Mouse (Mus musculus): ENCODE measurements around the gene Foxp1. TPM values are rescaled to one million over a fixed set of nuclear protein-coding genes. Genes with fewer than 3 reads are reported as not detected.

Foxp1 gene
- polyA plus RNA-seq, 2 experiments: 101 to 166 TPM

DNA sequence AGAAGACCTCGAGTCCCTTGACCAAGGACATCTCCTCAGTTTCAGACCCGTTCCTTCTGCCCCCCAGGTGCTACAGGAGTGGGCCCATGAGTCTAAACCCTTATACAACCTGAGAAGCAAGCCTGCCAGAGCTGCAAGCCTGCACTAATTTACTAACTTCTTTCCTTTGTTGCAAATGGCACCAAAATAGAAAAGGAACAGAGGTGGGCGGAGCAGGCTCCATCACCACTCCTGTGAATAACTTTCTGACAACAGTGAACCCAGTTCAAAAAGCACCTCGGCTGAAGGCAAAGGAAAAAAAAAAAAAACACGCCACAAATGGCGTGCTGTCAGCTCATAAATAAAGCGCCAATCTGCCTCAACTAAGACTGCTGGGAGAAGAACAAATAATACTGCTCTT is 81.4 kb downstream of the Foxp1 start:
- 52% methylated on average over 7 of the region's 7 CpGs for WGBS
- Histone ChIP-seq H3K4me2 (replicated peaks; ENCODE audit: low read depth, low read length, severe bottlenecking) (no peak overlapping the region), H3K9ac (ENCODE audit: low read depth, low read length, severe bottlenecking) (no peak overlapping the region), H3K4me3 (replicated peaks; ENCODE audit: low read length) (no peak overlapping the region), H3K9me3 (ENCODE audit: control insufficient read depth, low read length) (no peaks in the 10 kb centered on the region), H3K4me1 (ENCODE audit: control insufficient read depth, insufficient read depth, low read length) (peaks cover 30% of the 10 kb centered on the region), H3K27ac (replicated peaks; ENCODE audit: low read depth, low read length) (no peak overlapping the region), H3K36me3 (ENCODE audit: control insufficient read depth, insufficient read depth, low read length) (peaks cover 2% of the 10 kb centered on the region; the same call in 1 of the 2 replicates), H3K27me3 (ENCODE audit: control insufficient read depth, insufficient read depth, low read length) (no peaks in the 10 kb centered on the region)
- no peak for DNase-seq (ENCODE audit: low spot score)
- ATAC-seq (ENCODE audit: low FRiP score, low read depth): no peak
- no peak for TF ChIP-seq POLR2A (IDR thresholded peaks at IDR 0.05; ENCODE audit: borderline replicate concordance, extremely low read depth, insufficient read depth, insufficient read length)

GRCm38 (mm10) chr6:99440606-99441005 is 81.9 kb downstream of the Foxp1 start:
- Histone ChIP-seq H3K4me1 (ENCODE audit: control insufficient read depth, insufficient read depth, low read length) (peaks cover 30% of the 10 kb centered on the region), H3K9ac (ENCODE audit: low read depth, low read length, severe bottlenecking) (no peak overlapping the region), H3K4me2 (replicated peaks; ENCODE audit: low read depth, low read length, severe bottlenecking) (no peak overlapping the region), H3K27me3 (ENCODE audit: control insufficient read depth, insufficient read depth, low read length) (no peaks in the 10 kb centered on the region), H3K36me3 (ENCODE audit: control insufficient read depth, insufficient read depth, low read length) (peaks cover 2% of the 10 kb centered on the region; the same call in 1 of the 2 replicates), H3K9me3 (ENCODE audit: control insufficient read depth, low read length) (no peaks in the 10 kb centered on the region), H3K4me3 (replicated peaks; ENCODE audit: low read length) (no peak overlapping the region), H3K27ac (replicated peaks; ENCODE audit: low read depth, low read length) (no peak overlapping the region)
- ATAC-seq (ENCODE audit: low FRiP score, low read depth): no peak
- no peak for TF ChIP-seq POLR2A (IDR thresholded peaks at IDR 0.05; ENCODE audit: borderline replicate concordance, extremely low read depth, insufficient read depth, insufficient read length)
- DNase-seq (ENCODE audit: low spot score): no peak
- 84% methylated on average over 2 of the region's 2 CpGs for WGBS

DNA sequence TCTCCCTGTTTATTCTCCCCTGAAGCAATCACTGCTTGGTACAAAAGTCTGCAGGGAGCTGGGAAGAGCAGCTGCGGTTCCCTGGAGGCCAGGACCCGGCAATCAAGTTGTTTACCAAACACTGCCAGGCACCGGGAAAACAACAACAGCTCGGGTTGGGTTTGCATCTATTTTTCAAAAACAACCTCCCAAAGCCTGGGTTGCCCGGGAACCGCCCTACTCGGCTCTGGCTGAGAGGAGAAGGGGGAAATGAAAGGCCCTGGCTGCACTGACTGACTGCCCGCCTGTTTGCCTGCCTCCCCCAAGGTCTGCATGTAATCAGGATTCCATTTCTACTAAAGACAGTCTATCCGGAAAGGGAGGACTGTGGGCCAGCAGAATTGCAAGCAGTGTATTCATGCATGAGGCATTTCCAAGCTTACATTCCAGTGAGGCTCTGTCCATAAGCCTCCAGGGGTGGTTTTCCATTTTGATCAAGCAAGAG is 82.6 kb downstream of the Foxp1 start:
- no peak for TF ChIP-seq POLR2A (IDR thresholded peaks at IDR 0.05; ENCODE audit: borderline replicate concordance, extremely low read depth, insufficient read depth, insufficient read length)
- ATAC-seq (ENCODE audit: low FRiP score, low read depth) (peak; percentile 47; the same call in 1 of the 2 replicates), DNase-seq (ENCODE audit: low spot score) (peak; percentile 47)
- WGBS: 4% methylated on average over 9 of the region's 9 CpGs
- Histone ChIP-seq H3K4me3 (replicated peaks; ENCODE audit: low read length) (no peak overlapping the region), H3K27ac (replicated peaks; ENCODE audit: low read depth, low read length) (peak overlapping the region; percentile 27; the same call in 1 of the 2 replicates), H3K4me1 (ENCODE audit: control insufficient read depth, insufficient read depth, low read length) (peaks cover 30% of the 10 kb centered on the region), H3K4me2 (replicated peaks; ENCODE audit: low read depth, low read length, severe bottlenecking) (peak overlapping the region; percentile 15; the same call in 1 of the 2 replicates), H3K27me3 (ENCODE audit: control insufficient read depth, insufficient read depth, low read length) (no peaks in the 10 kb centered on the region), H3K36me3 (ENCODE audit: control insufficient read depth, insufficient read depth, low read length) (peaks cover 4% of the 10 kb centered on the region; the same call in 1 of the 2 replicates), H3K9me3 (ENCODE audit: control insufficient read depth, low read length) (no peaks in the 10 kb centered on the region), H3K9ac (ENCODE audit: low read depth, low read length, severe bottlenecking) (no peak overlapping the region)

- WGBS: 18% methylated on average over 9 of the region's 9 CpGs
- ATAC-seq (ENCODE audit: low FRiP score, low read depth) (no peak), DNase-seq (ENCODE audit: low spot score) (no peak)
- Histone ChIP-seq H3K27me3 (ENCODE audit: control insufficient read depth, insufficient read depth, low read length) (no peaks in the 10 kb centered on the region), H3K9me3 (ENCODE audit: control insufficient read depth, low read length) (no peaks in the 10 kb centered on the region), H3K4me3 (replicated peaks; ENCODE audit: low read length) (no peak overlapping the region), H3K9ac (ENCODE audit: low read depth, low read length, severe bottlenecking) (no peak overlapping the region), H3K4me1 (ENCODE audit: control insufficient read depth, insufficient read depth, low read length) (peaks cover 30% of the 10 kb centered on the region), H3K4me2 (replicated peaks; ENCODE audit: low read depth, low read length, severe bottlenecking) (peak overlapping the region; percentile 15; the same call in 1 of the 2 replicates), H3K27ac (replicated peaks; ENCODE audit: low read depth, low read length) (peak overlapping the region; percentile 27; the same call in 1 of the 2 replicates), H3K36me3 (ENCODE audit: control insufficient read depth, insufficient read depth, low read length) (peaks cover 8% of the 10 kb centered on the region; the same call in 1 of the 2 replicates)
- no peak for TF ChIP-seq POLR2A (IDR thresholded peaks at IDR 0.05; ENCODE audit: borderline replicate concordance, extremely low read depth, insufficient read depth, insufficient read length)
These were observed 83.2 kb downstream of the Foxp1 start for GRCm38 (mm10) chr6:99439214-99439877.

DNA sequence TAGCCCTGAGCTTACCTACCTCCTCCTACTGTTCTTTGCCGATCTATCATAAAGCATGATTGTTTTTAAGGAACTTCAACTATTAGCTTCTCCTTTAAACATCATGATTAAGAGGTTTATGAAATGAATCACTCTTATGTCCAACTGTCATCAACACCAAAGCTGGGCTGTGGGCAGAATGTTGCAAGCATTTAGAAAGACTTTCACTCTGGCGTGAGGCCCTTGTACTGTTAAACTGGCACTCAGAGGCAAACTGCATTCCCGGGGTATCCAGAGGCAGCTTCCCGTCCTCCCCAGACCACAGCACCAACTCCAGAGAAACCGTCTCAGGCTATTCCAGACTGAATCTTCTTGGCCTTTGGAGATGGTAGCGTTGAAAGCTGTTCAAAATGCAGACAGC is 86.2 kb downstream of the Foxp1 start:
- Histone ChIP-seq H3K4me3 (replicated peaks; ENCODE audit: low read length) (no peak overlapping the region), H3K36me3 (ENCODE audit: control insufficient read depth, insufficient read depth, low read length) (peaks cover 10% of the 10 kb centered on the region; the same call in 1 of the 2 replicates), H3K4me1 (ENCODE audit: control insufficient read depth, insufficient read depth, low read length) (peaks cover 30% of the 10 kb centered on the region), H3K27ac (replicated peaks; ENCODE audit: low read depth, low read length) (no peak overlapping the region), H3K4me2 (replicated peaks; ENCODE audit: low read depth, low read length, severe bottlenecking) (no peak overlapping the region), H3K9me3 (ENCODE audit: control insufficient read depth, low read length) (no peaks in the 10 kb centered on the region), H3K9ac (ENCODE audit: low read depth, low read length, severe bottlenecking) (no peak overlapping the region), H3K27me3 (ENCODE audit: control insufficient read depth, insufficient read depth, low read length) (no peaks in the 10 kb centered on the region)
- ATAC-seq (ENCODE audit: low FRiP score, low read depth) (no peak), DNase-seq (ENCODE audit: low spot score) (no peak)
- WGBS: 88% methylated on average over 6 of the region's 6 CpGs
- no peak for TF ChIP-seq POLR2A (IDR thresholded peaks at IDR 0.05; ENCODE audit: borderline replicate concordance, extremely low read depth, insufficient read depth, insufficient read length)
